Mouse (Mus musculus): ENCODE data around the gene 9030612E09Rik. TPM values are rescaled to one million over a fixed set of nuclear protein-coding genes. Genes with fewer than 3 reads are reported as not detected.

The 9030612E09Rik gene
- polyA plus RNA-seq, 3 experiments from 2014 or later = not detected

DNA sequence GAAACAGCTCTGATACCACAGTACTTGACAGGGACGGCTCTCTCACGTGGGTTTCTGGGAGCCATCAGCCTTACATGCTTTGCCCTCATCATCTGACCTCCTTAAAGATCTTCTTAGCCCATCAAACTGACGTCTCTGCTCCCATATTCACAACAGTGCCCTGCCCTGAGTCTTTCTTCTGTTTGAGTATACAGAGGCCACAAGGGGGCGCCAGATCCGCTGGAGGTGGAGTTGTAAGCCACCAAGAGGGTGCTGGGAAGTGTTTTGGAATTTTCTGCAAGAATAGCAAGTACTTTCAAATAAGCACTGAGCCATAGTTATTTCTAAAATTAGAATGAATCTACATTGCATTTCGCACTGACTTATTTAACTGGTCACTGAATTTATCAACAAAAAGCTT lies 37.4 kb downstream of the 9030612E09Rik start:
- ATAC-seq = no peak

DNA sequence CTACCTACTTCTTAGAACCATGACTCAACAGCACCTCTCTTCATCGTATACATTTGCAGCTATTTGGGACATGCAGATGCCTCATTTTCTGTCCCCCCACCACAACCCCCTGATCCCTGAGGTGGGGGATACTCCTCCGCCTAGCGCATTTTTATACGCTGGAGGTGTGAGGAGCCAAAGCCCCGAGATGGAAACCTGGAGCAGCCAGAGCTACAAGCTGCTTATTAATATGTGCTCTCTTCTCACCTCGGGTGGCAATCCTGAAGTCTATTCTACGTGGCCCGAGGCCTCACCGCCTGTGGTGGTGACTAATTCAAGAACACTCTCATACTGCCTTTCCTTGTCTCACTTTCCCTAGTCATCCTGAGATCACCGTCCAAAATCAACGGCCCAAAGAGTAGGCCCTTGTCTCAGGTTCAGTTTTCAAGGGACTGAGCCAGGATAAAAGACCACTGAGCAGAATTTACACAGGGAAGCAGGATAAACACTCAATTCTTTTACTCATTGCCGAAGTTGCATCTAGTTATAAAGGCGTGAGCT lies 42.9 kb downstream of the 9030612E09Rik start:
- no peak for ATAC-seq

DNA sequence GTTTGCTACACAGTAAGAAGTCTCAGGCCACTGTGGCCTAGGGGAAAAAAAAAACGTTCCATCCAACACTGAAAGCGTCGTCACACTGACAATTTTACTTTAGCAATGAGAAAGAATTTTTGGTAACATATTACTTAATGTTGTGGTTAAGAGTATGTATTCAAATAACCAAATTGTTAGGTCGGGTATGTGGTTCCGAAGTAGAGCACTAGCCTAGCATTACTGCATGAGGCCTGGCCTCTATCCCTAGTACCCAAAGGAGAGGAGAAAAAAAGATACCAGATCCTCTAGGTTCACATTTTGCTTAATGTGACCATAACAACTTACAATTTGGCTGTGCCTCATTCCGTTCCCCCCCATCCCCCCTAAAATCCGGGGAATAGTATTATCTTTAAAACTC lies 46.0 kb downstream of the 9030612E09Rik start:
- no peak for ATAC-seq

DNA sequence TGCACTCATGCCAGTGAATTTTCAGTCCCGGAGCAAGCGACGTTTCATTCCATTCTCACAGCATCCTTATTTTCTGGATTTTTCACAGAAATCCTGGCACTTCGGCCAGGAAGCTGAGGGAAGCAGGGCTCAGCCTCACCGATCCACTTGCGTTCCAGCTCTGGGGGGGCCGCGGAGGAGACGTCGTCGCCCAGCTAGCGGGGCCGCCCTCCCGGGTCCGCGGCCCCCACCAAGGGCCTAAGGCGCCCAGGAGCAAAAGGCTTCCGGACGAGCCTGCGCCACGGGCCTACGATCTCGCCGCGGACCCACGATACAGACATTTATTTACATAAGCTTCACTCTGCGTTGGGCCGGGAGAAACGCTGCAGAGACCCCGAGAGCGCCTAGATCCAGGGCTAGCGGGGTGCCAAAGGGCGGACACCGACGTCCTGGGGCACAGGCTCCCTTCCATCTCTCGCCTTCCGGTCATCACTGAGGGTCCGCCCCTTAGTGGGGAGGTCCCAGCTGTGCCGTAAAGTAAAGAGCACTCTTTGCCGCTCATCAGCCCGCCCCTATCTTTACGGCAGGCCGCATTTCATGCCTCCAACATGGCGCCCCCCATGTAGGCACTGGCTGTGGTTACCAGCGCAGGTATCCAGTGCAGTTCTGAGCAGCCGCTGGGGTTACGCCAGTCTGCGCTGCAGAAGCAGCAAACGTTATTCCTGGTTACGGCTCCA lies 46.6 kb downstream of the 9030612E09Rik start, which contains the start of gene Pdss2:
Gene Pdss2 (plus strand): TSS at position 577 of the 716 bp plus-strand sequence.
- ATAC-seq = peak; percentile 94

DNA sequence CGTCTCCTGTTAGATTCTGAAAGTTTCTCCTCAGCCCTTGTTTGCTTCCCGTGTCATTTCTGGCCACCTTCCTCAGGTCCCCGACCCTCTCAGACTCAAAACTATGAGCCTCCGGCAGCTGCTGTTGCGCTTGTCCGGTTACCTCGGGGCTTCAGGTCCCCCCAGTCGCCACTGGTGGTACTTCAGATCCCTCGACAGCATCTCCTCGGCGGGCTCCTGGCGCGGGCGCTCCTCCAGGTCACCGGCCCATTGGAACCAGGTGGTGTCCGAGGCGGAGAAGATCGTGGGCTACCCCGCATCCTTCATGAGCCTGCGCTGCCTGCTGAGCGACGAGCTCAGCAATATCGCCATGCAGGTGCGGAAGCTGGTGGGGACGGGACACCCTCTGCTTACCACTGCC lies 47.2 kb downstream of the 9030612E09Rik start:
- ATAC-seq = peak; percentile 34

DNA sequence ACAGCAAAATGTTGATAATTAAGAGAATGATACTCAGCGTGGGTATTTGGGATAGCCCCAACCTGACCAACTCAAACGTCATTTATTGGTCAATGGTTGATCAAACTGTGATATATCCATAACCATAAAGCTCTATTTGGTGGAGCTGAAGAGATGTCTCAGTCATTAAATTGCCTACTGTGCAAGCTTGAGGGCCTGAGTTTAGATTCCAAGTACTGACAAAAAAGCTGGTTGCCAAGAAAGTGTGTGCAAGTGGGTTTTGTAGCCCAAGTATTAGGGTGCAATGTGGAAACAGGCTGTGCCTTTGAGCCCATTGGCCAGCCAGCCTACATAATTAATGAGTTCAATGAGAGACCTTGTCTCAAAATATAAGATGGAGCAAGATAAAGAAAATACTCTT lies 48.9 kb downstream of the 9030612E09Rik start:
- no peak for ATAC-seq

Other genes starting within 250 kb of the 9030612E09Rik start
- not detected for gene Sobp, start 174 bp upstream of the 9030612E09Rik start, polyA plus RNA-seq (2017; shearing (Covaris generic))
- 10 to 100 TPM in 1 of 3 experiments, 1 to 10 TPM in 2; 7.2 to 10.9 (median 9.5) TPM for gene Pdss2, start 46.8 kb downstream of the 9030612E09Rik start, polyA plus RNA-seq (2017; shearing (Covaris generic))

All from inflammation-experienced regulatory T-cells, adult 6 months (primary cell).